Mouse (Mus musculus): ENCODE results near the gene Gm4767. TPM values are rescaled to one million over a fixed set of nuclear protein-coding genes. Genes with fewer than 3 reads are reported as not detected.
"Not testable (repeated sequence)": the region's sequence is repeated elsewhere in the genome, so short reads cannot be mapped to it uniquely, and the experiment has no call there.

The Gm4767 gene
- polyA plus RNA-seq (2012; rRNA removed), result 1.0 and 1.1 TPM in 2 replicates

DNA sequence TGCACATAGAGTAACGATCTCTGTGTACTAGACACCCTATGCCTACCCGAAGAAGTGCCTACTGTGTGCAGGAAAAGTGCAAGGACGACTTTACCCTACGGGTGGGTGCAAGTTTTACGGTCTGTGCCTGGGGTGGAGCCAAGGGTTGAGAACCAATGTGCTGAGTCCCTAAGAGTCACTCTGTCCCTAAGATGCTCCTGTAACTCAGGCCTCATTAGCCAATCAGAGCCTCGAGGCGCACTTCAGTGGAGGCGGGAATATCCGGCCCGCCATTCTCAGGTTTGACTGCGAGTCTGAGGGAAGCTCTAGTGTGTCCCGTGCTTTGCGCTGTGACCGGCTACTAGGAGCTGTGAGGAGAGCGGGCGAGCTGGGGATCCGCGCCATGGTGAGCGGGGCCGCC, at the start of gene Gm4767:
TSS of gene Gm4767 (plus strand) at position 288 of the 400 bp plus-strand sequence.
- not testable (repeated sequence) for DNase-seq (ENCODE audit: low spot score)

DNA sequence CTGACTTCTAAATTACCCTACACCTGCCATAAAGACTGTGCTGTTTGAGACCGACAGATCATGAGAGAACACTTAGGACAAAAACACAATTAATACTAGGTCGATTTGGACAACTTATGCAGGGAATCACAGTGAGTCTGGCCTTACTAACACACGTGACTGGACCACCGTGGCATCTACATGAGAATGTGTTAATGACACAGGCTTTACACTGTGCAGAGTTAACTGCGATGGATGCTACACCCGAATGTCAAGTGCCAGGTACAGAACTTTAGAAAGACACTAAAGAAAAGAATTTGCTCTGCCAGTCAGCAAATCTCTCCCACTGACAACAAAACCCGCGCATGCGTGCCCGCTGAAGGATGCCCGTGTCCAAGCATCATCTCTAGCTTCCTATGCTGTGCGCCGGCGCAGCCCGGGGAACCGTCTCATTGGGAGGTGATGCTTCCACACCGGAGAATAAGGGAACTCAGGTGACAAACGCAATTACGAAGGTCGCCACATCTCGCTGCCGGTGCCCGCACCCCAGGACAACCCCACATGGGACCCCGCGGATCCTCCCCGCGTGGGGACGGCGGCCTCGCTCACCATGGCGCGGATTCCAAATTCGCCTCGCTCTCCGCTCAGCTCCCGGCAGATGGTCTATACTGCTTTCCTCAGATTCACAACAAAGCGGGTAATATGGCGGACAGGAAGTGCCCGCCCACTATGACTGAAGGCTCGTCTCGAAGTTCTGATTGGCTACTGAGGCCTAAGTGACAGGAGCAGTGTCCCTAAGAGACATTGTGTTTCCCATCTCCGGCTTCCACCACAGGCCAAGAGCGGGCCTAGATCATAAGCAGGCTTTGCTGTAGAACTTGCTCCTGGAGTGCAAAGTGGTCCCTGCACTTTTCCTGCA, 41.2 kb upstream of the Gm4767 start, which contains the start of gene Gm3055:
TSS of gene Gm3055 (minus strand) at position 656 of the 898 bp plus-strand sequence.
- not testable (repeated sequence) for DNase-seq (ENCODE audit: low spot score)

DNA sequence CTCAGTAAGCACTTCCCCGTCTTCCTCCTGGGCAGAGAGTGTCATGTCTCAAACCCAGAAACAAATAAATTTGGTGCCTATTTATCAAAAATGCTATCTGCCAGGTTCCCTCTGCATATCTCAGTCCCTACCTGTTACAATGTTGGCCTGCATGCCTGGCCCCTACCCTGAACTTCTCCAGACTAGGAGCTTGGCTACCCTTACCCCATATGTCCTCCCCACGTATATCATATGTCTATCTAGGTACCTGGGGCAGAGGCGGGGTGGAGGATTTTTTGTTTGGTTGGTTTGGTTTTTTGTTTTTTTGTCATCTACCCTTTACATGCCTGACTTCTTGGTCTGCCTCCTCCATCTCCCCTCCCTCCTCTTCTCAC, 40.6 kb upstream of the Gm4767 start:
- not testable (repeated sequence) for DNase-seq (ENCODE audit: low spot score)

DNA sequence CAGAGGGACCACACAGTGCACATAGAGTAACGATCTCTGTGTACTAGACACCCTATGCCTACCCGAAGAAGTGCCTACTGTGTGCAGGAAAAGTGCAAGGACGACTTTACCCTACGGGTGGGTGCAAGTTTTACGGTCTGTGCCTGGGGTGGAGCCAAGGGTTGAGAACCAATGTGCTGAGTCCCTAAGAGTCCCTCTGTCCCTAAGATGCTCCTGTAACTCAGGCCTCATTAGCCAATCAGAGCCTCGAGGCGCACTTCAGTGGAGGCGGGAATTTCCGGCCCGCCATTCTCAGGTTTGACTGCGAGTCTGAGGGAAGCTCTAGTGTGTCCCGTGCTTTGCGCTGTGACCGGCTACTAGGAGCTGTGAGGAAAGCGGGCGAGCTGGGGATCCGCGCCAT, 34.2 kb downstream of the Gm4767 start:
- not testable (repeated sequence) for DNase-seq (ENCODE audit: low spot score)

DNA sequence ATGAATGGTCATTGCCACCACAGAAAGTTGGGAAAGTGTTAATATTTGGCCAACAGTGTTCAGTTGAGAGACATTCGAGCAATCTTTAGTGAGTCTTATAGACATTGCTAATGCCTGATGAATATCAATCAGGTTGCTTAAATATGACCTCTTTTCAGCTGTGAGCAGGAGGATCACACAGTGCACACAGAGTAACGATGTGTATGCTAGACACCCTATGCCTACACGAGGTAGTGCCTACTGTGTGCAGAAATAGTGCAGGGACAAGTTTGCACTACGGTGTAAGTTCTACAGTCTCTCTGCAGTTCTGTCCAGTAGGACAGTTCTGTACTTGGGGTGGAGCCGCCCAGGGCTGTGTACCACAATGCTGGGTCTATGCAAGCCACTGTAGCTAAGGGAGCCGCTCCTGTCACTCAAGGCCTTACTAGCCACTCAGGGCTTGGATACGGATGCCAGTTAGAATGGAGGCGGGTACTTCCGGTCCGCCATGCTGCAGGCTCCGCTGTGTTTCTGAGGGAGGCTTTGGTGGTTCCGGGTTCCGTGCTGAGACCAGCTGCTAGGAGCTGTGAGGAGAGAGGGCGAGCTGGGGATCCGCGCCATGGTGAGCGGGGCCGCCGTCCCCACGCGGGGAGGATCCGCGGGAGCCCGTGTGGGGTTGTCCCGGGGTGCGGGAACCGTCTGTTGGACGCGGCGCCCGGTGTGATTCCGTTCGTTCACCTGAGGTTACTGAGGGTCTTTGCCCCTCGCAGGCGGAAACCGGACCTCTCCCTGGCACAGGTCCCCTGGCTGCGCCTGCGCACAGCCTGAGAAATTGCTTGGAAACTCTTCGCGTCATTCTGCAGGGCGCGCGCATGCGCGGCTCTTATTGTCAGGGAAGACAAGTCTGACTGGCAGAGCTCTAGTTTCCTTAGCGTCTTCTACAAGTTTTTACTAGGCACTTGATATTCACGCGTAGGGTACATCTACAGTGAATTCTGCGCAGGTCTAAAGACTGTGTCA, 51.7 kb downstream of the Gm4767 start, which contains the start of gene Gm32687:
TSS of gene Gm32687 (plus strand) at position 526 of the 999 bp plus-strand sequence.
- not testable (repeated sequence) for DNase-seq (ENCODE audit: low spot score)

Other genes with a start within 250 kb of the Gm4767 start
- 67.4 and 93.4 TPM in 2 replicates for gene Tle2, start 237.6 kb upstream of the Gm4767 start, polyA plus RNA-seq (2012; rRNA removed)
- gene Tle6, start 211.1 kb upstream of the Gm4767 start, polyA plus RNA-seq (2012; rRNA removed), result 38.1 and 47.5 TPM in 2 replicates
- gene BC025920, start 205.9 kb upstream of the Gm4767 start, polyA plus RNA-seq (2012; rRNA removed), result 2.2 and 2.3 TPM in 2 replicates
- gene Sirt6, start 184.4 kb upstream of the Gm4767 start, polyA plus RNA-seq (2012; rRNA removed), result 21.3 and 21.5 TPM in 2 replicates
- gene Ankrd24, start 183.6 kb upstream of the Gm4767 start, polyA plus RNA-seq (2012; rRNA removed), result 31.0 and 37.3 TPM in 2 replicates
- gene Gm10778, start 163.1 kb upstream of the Gm4767 start, polyA plus RNA-seq (2012; rRNA removed), result 3.0 and 3.1 TPM in 2 replicates
- 5.4 and 5.9 TPM in 2 replicates for gene Zfp433, start 107.4 kb upstream of the Gm4767 start, polyA plus RNA-seq (2012; rRNA removed)
- gene Gm3055, start 41.0 kb upstream of the Gm4767 start, polyA plus RNA-seq (2012; rRNA removed), result 3.7 and 3.8 TPM in 2 replicates
- 5.6 and 6.8 TPM in 2 replicates for gene Gm32687, start 51.7 kb downstream of the Gm4767 start, polyA plus RNA-seq (2012; rRNA removed)
- 1.3 and 2.0 TPM in 2 replicates for gene Zfp781, start 118.3 kb downstream of the Gm4767 start, polyA plus RNA-seq (2012; rRNA removed)
- 6.1 and 6.9 TPM in 2 replicates for gene Zfp873, start 235.9 kb downstream of the Gm4767 start, polyA plus RNA-seq (2012; rRNA removed)